In the genomic region with DNA sequence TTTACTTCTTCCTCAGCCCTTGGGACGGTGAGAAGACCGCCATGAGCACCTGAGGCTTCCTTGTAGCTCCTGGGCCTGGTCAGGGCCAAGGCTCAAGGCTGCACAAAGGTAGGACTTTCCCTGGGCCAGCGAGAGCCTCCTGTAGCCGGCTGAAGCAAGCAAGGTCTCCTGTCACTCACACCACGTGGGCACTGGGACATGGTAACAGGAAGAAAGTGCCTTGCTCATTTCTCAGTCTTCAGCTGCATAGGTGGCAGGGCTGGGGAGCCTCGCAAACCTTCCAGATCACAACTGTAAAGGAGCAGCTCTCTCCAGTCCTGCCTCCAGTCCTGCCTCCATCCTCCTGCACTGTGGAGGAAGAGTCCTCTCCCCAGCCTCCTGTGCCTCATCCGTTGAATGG, we compare ENCODE assay signal across 15 mouse cellular contexts. TPM values are rescaled to one million over a fixed set of nuclear protein-coding genes. Genes with fewer than 3 reads are reported as not detected.
DNase-seq lines count a peak whose midpoint lies in the region; ATAC-seq and TF ChIP-seq lines count a peak whose summit lies in the region.
"Had no signal": no experiment of that assay in that cellular context is flagged by ENCODE, and none has a peak within 500 bp of the region (broad histone marks: within the 10 kb centered on the region; RNA-seq: fewer than 3 reads in every experiment).

No protein-coding gene starts in this region.

- WGBS in intestine, embryonic 14.5 days = 68% methylated on average over 7 of the region's 7 CpGs
- WGBS in intestine, postnatal 0 days = 57% methylated on average over 7 of the region's 7 CpGs
- WGBS in lung, embryonic 14.5 days = 64% methylated on average over 7 of the region's 7 CpGs
- 64% methylated on average over 7 of the region's 7 CpGs for whole genome bisulfite sequencing in intestine, embryonic 15.5 days

- no peak overlapping the region for H3K4me2 ChIP-seq in intestine, embryonic 14.5 days (ENCODE audit: low read length)
- no peak overlapping the region for H3K4me2 ChIP-seq in intestine, postnatal 0 days (replicated peaks; ENCODE audit: low read depth)
- no peak overlapping the region for H3K4me2 ChIP-seq in lung, embryonic 14.5 days
- no peak overlapping the region for H3K4me2 ChIP-seq in intestine, embryonic 15.5 days (replicated peaks)

- no peak for TF ChIP-seq CTCF in intestine, postnatal 0 days (IDR thresholded peaks at IDR 0.05; ENCODE audit: low read depth)
- no peak for TF ChIP-seq CTCF in lung, embryonic 14.5 days (IDR thresholded peaks at IDR 0.05; ENCODE audit: low read depth)

- H3K4me3 ChIP-seq in intestine, embryonic 14.5 days (ENCODE audit: low read depth, low read length) = no peak overlapping the region
- H3K4me3 ChIP-seq in intestine, postnatal 0 days (ENCODE audit: low read depth, low read length) = no peak overlapping the region
- no peak overlapping the region for H3K4me3 ChIP-seq in lung, embryonic 14.5 days (ENCODE audit: low read depth, low read length)
- H3K4me3 ChIP-seq in intestine, embryonic 15.5 days (replicated peaks) = no peak overlapping the region
- H3K4me3 ChIP-seq: megakaryocyte, embryonic 14.5 days had no signal

- H3K9me3 ChIP-seq in intestine, embryonic 14.5 days (ENCODE audit: control insufficient read depth, low read length) = no peaks in the 10 kb centered on the region
- H3K9me3 ChIP-seq in intestine, postnatal 0 days (ENCODE audit: control insufficient read depth) = no peaks in the 10 kb centered on the region
- H3K9me3 ChIP-seq in lung, embryonic 14.5 days (ENCODE audit: low read depth, low read length) = no peaks in the 10 kb centered on the region
- no peaks in the 10 kb centered on the region for H3K9me3 ChIP-seq in intestine, embryonic 15.5 days

- H3K36me3 ChIP-seq in intestine, embryonic 14.5 days (ENCODE audit: control insufficient read depth, insufficient read depth, low read length) = peaks cover 50% of the 10 kb centered on the region
- H3K36me3 ChIP-seq in intestine, postnatal 0 days (ENCODE audit: control insufficient read depth, insufficient read depth) = peaks cover 50% of the 10 kb centered on the region
- H3K36me3 ChIP-seq in lung, embryonic 14.5 days (ENCODE audit: insufficient read depth) = peaks cover 50% of the 10 kb centered on the region
- H3K36me3 ChIP-seq in intestine, embryonic 15.5 days = peaks cover 31% of the 10 kb centered on the region

- H3K4me1 ChIP-seq in intestine, embryonic 14.5 days (replicated peaks; ENCODE audit: control insufficient read depth, insufficient read depth, low read length) = peaks cover 15% of the 10 kb centered on the region
- peaks cover 3% of the 10 kb centered on the region; the same call in 1 of the 2 replicates for H3K4me1 ChIP-seq in intestine, postnatal 0 days (replicated peaks; ENCODE audit: control insufficient read depth, insufficient read depth, low read length)
- H3K4me1 ChIP-seq in lung, embryonic 14.5 days (ENCODE audit: insufficient read depth) = no peaks in the 10 kb centered on the region
- H3K4me1 ChIP-seq in intestine, embryonic 15.5 days (replicated peaks) = peaks cover 13% of the 10 kb centered on the region

- no peak for DNase-seq in intestine, embryonic 14.5 days (ENCODE audit: low spot score)
- DNase-seq in lung, embryonic 14.5 days = no peak
- no peak for DNase-seq in lung, postnatal 10 days
- no peak for DNase-seq in embryo, embryonic 10.5 days (ENCODE audit: low spot score)
- DNase-seq: cerebellum, adult 11 months; cerebellum, postnatal 14 days; gastrocnemius, postnatal 10 days; layer of hippocampus, postnatal 36 days; lung, postnatal 14 days had no signal

- H3K9ac ChIP-seq in intestine, embryonic 14.5 days (ENCODE audit: low read length) = no peak overlapping the region
- no peak overlapping the region for H3K9ac ChIP-seq in intestine, postnatal 0 days (ENCODE audit: low read depth, low read length)
- H3K9ac ChIP-seq in lung, embryonic 14.5 days = no peak overlapping the region
- 0 out of 2 replicates have a peak overlapping the region, but pooled peaks have one; percentile 26 for H3K9ac ChIP-seq in intestine, embryonic 15.5 days

- no peaks in the 10 kb centered on the region for H3K27me3 ChIP-seq in intestine, embryonic 14.5 days (replicated peaks; ENCODE audit: control insufficient read depth, insufficient read depth, low read length)
- no peaks in the 10 kb centered on the region for H3K27me3 ChIP-seq in intestine, postnatal 0 days (replicated peaks; ENCODE audit: control insufficient read depth, insufficient read depth, low read length)
- no peaks in the 10 kb centered on the region for H3K27me3 ChIP-seq in lung, embryonic 14.5 days (ENCODE audit: insufficient read depth, low read length)
- H3K27me3 ChIP-seq in intestine, embryonic 15.5 days (replicated peaks) = no peaks in the 10 kb centered on the region
- H3K27me3 ChIP-seq: megakaryocyte, embryonic 14.5 days had no signal

- H3K27ac ChIP-seq in intestine, embryonic 14.5 days (ENCODE audit: low read depth) = no peak overlapping the region
- H3K27ac ChIP-seq in intestine, postnatal 0 days (ENCODE audit: low read depth, low read length) = no peak overlapping the region
- H3K27ac ChIP-seq in lung, embryonic 14.5 days (ENCODE audit: low read depth) = no peak overlapping the region
- no peak overlapping the region for H3K27ac ChIP-seq in intestine, embryonic 15.5 days

- ATAC-seq in intestine, embryonic 14.5 days (replicated peaks; ENCODE audit: low FRiP score, low TSS enrichment, low read depth) = 0 out of 2 replicates have a peak, but pooled peaks have one; percentile 5
- ATAC-seq in intestine, postnatal 0 days = no peak
- ATAC-seq in lung, embryonic 14.5 days (ENCODE audit: insufficient read depth) = 0 out of 2 replicates have a peak, but pooled peaks have one; percentile 12
- ATAC-seq in intestine, embryonic 15.5 days = 0 out of 2 replicates have a peak, but pooled peaks have one; percentile 9
- ATAC-seq in megakaryocyte-erythroid progenitor cell, adult 5-6 weeks (replicated peaks; ENCODE audit: low FRiP score, low TSS enrichment, poor library complexity, severe bottlenecking) = 0 out of 2 replicates have a peak, but pooled peaks have one; percentile 9
- ATAC-seq: inflammation-experienced regulatory T-cells, adult 6 months; midbrain, embryonic 16.5 days had no signal

RNA-seq across cellular contexts. Expression of a gene that starts 27.6 kb away (rescaled TPM):
- polyA plus RNA-seq in intestine, embryonic 14.5 days (2014; fragmentation: Nextera tagmentation; extraction: Ambion mirVana) = 134 and 167 TPM in 2 replicates
- polyA plus RNA-seq in intestine, postnatal 0 days (2015; fragmentation: Nextera tagmentation; extraction: Ambion mirVana) = 174 and 177 TPM in 2 replicates
- 145 and 152 TPM in 2 replicates for polyA plus RNA-seq in lung, embryonic 14.5 days (2014; fragmentation: Nextera tagmentation; extraction: Ambion mirVana)
- polyA plus RNA-seq in intestine, embryonic 15.5 days (2015; fragmentation: Nextera tagmentation; extraction: Ambion mirVana) = 358 and 367 TPM in 2 replicates
- 485 and 613 TPM in 2 replicates for total RNA-seq in megakaryocyte-erythroid progenitor cell, adult 5-6 weeks (2014; fragmentation: Nextera tagmentation)
- 500 and 571 TPM in 2 replicates for total RNA-seq in megakaryocyte-erythroid progenitor cell, adult 5-6 weeks (2017)

RNA-seq across cellular contexts. Expression of a gene that starts 50.2 kb away (rescaled TPM):
- polyA plus RNA-seq in intestine, embryonic 14.5 days (2014; fragmentation: Nextera tagmentation; extraction: Ambion mirVana) = 43.2 and 46.5 TPM in 2 replicates
- polyA plus RNA-seq in intestine, postnatal 0 days (2015; fragmentation: Nextera tagmentation; extraction: Ambion mirVana) = 54.7 and 60.6 TPM in 2 replicates
- 48.9 and 54.0 TPM in 2 replicates for polyA plus RNA-seq in lung, embryonic 14.5 days (2014; fragmentation: Nextera tagmentation; extraction: Ambion mirVana)
- 57.2 and 58.3 TPM in 2 replicates for polyA plus RNA-seq in intestine, embryonic 15.5 days (2015; fragmentation: Nextera tagmentation; extraction: Ambion mirVana)
- 33.4 and 47.3 TPM in 2 replicates for total RNA-seq in megakaryocyte-erythroid progenitor cell, adult 5-6 weeks (2014; fragmentation: Nextera tagmentation)
- 20.7 and 32.0 TPM in 2 replicates for total RNA-seq in megakaryocyte-erythroid progenitor cell, adult 5-6 weeks (2017)
